Mouse (Mus musculus) erythroblast, embryonic 14.5 days (primary cell): ENCODE data around the gene Aasdh.

Source experiments
- GATA1 ChIP-seq: IDR thresholded peaks from 2 replicates; pipeline ENCODE4 v1.6.1; 2012; ENCODE audit warnings: low read length, inconsistent platforms, mixed read lengths
- TAL1 ChIP-seq: IDR thresholded peaks from 3 replicates; pipeline ENCODE4 v1.6.1; 2012; ENCODE audit warnings: low read length, inconsistent platforms, mixed read lengths

GRCm38 (mm10) chr5:76902131-76902530, 3.2 kb downstream of the Aasdh start:
- TF ChIP-seq TAL1 = no peak
- TF ChIP-seq GATA1 = no peak
